Mouse (Mus musculus): ENCODE results near the gene Zfp738. TPM values are rescaled to one million over a fixed set of nuclear protein-coding genes. Genes with fewer than 3 reads are reported as not detected.
"Not testable (repeated sequence)": the region's sequence is repeated elsewhere in the genome, so short reads cannot be mapped to it uniquely, and the experiment has no call there.

Zfp738 gene
- 3.8 and 4.0 TPM in 2 replicates for polyA plus RNA-seq (2015; fragmentation: Nextera tagmentation; extraction: Ambion mirVana)

DNA sequence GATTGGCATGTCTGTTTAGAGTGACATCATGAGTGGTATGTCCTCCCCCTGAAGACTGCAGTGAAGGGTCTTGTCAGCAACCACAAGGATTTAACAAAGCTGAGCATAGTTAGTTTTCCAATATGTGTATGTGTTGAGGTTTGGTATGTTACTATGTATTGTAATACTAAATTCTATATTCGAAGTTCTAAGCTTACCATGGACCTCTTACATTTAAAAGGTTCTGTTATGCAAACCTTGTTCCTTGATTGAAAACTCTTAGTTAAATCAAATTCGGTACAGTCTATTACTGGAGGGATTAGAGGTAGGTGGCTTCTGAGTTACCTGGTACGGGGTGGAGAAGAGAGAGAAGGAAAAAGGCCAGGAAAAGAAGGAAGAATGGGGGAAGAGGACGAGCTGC is at the start of gene Zfp738:
Gene Zfp738 (minus strand): TSS at position 101 of the 400 bp plus-strand sequence.
- Histone ChIP-seq H3K4me3 (ENCODE audit: low read depth, low read length) (no peak within 1 kb of the TSS), H3K4me1 (replicated peaks; ENCODE audit: control insufficient read depth, insufficient read depth) (no peaks in the 10 kb centered on the region), H3K27ac (replicated peaks) (no peak within 1 kb of the TSS), H3K27me3 (ENCODE audit: control insufficient read depth, insufficient read depth, low read length) (no peaks in the 10 kb centered on the region), H3K9ac (ENCODE audit: low read length) (no peak within 1 kb of the TSS), H3K9me3 (ENCODE audit: control insufficient read depth, low read length) (no peaks in the 10 kb centered on the region), H3K36me3 (ENCODE audit: control insufficient read depth, insufficient read depth, low read length) (no peaks in the 10 kb centered on the region), H3K4me2 (replicated peaks; ENCODE audit: low read depth) (no peak within 1 kb of the TSS)
- ATAC-seq (ENCODE audit: low FRiP score, low TSS enrichment) (no peak), DNase-seq (ENCODE audit: low spot score) (no peak)
- TF ChIP-seq EP300 (optimal IDR thresholded peaks at IDR 0.05) (no peak), CTCF (IDR thresholded peaks at IDR 0.05; ENCODE audit: low read depth) (no peak)
- 83% methylated on average over 4 of the region's 4 CpGs for WGBS

DNA sequence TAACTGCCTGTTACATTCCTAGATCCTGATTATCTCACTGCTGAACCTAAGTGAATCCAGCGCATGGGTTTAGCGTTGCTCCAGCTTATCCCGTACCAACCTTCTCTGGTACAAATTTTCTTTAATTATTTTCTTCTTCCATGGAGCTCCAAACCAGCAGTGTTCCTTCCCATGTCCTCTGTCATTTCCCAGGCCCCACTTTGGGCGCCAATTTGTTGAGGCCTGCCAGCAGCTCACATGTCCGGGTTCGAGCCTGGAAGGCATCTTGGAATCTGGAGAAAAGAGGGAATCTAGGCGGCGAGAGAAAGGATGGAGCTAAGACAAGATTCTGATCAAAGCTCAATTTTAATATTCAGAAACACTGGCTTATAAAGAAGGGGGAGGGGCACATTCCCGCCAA is 47.5 kb upstream of the Zfp738 start:
- H3K36me3 ChIP-seq (ENCODE audit: control insufficient read depth, insufficient read depth, low read length); H3K4me1 ChIP-seq (replicated peaks; ENCODE audit: control insufficient read depth, insufficient read depth); DNase-seq (ENCODE audit: low spot score); H3K9ac ChIP-seq (ENCODE audit: low read length); H3K4me3 ChIP-seq (ENCODE audit: low read depth, low read length); ATAC-seq (ENCODE audit: low FRiP score, low TSS enrichment); H3K4me2 ChIP-seq (replicated peaks; ENCODE audit: low read depth); H3K27ac ChIP-seq (replicated peaks); H3K9me3 ChIP-seq (ENCODE audit: control insufficient read depth, low read length); H3K27me3 ChIP-seq (ENCODE audit: control insufficient read depth, insufficient read depth, low read length): not testable (repeated sequence)
- 91% methylated on average over 9 of the region's 9 CpGs for WGBS

- peak; percentile 92 for ATAC-seq (ENCODE audit: low FRiP score, low TSS enrichment)
- peak; percentile 72 for TF ChIP-seq CTCF (IDR thresholded peaks at IDR 0.05; ENCODE audit: low read depth)
- Histone ChIP-seq H3K9ac (ENCODE audit: low read length) (peak overlapping the region; percentile 71; the same call in 1 of the 2 replicates), H3K4me2 (replicated peaks; ENCODE audit: low read depth) (peak overlapping the region; percentile 60), H3K4me3 (ENCODE audit: low read depth, low read length) (peak overlapping the region; percentile 60)
- DNase-seq (ENCODE audit: low spot score) = peak; percentile 61
- H3K27ac ChIP-seq (replicated peaks); H3K9me3 ChIP-seq (ENCODE audit: control insufficient read depth, low read length); H3K36me3 ChIP-seq (ENCODE audit: control insufficient read depth, insufficient read depth, low read length); H3K27me3 ChIP-seq (ENCODE audit: control insufficient read depth, insufficient read depth, low read length); H3K4me1 ChIP-seq (replicated peaks; ENCODE audit: control insufficient read depth, insufficient read depth): not testable (repeated sequence)
- WGBS = 28% methylated on average over 4 of the region's 4 CpGs
These were observed 42.6 kb upstream of the Zfp738 start for GRCm38 (mm10) chr13:67729441-67729840.

DNA sequence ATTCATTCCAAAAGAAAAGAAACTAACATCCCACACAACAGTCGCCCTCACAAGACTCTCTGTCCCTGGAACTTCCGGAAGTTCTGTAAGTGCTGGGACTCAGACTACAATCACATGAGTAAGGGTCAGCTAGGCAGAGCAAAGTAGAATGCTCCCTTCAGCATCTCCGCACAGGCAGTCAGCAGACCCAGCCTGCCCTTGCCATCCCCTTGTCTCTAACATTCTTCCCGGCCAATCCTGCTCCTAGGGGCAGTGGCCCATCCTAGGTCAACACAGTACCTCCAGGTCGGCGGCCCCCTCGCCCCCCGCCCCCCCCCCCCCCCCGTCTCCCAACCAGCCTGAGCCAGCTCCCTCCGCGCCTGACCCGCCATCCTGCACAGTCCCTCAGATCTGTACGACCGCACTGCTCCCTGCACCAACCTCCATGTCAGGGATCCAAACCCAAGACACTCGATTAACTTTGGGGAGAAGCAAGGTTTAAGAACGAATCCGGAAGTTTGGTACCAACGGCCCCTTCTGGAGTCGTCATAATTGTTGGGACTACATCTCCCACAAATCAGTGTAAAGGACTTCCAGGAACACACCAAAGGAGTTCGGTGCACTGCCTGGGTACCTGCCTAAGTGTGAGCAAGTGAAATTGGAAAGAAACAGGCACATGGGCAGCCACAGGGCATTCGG is 41.9 kb upstream of the Zfp738 start, which contains the start of gene Zfp65:
Gene Zfp65 (minus strand): TSS at position 533 of the 678 bp plus-strand sequence.
- no peaks in the 10 kb centered on the region for H3K36me3 ChIP-seq (ENCODE audit: control insufficient read depth, insufficient read depth, low read length)
- no peaks in the 10 kb centered on the region for H3K9me3 ChIP-seq (ENCODE audit: control insufficient read depth, low read length)
- peak within 1 kb of the TSS; percentile 25 for H3K27ac ChIP-seq (replicated peaks)
- no peak for TF ChIP-seq CTCF (IDR thresholded peaks at IDR 0.05; ENCODE audit: low read depth)
- no peak for TF ChIP-seq EP300 (optimal IDR thresholded peaks at IDR 0.05)
- DNase-seq (ENCODE audit: low spot score) (peak; percentile 61), ATAC-seq (ENCODE audit: low FRiP score, low TSS enrichment) (peak; percentile 91)
- peak within 1 kb of the TSS; percentile 60 for H3K4me3 ChIP-seq (ENCODE audit: low read depth, low read length)
- WGBS = 4% methylated on average over 17 of the region's 21 CpGs
- H3K4me2 ChIP-seq (replicated peaks; ENCODE audit: low read depth) = peak within 1 kb of the TSS; percentile 60
- H3K4me1 ChIP-seq (replicated peaks; ENCODE audit: control insufficient read depth, insufficient read depth) = no peaks in the 10 kb centered on the region
- peak within 1 kb of the TSS; percentile 71 for H3K9ac ChIP-seq (ENCODE audit: low read length)
- H3K27me3 ChIP-seq (ENCODE audit: control insufficient read depth, insufficient read depth, low read length) = no peaks in the 10 kb centered on the region

DNA sequence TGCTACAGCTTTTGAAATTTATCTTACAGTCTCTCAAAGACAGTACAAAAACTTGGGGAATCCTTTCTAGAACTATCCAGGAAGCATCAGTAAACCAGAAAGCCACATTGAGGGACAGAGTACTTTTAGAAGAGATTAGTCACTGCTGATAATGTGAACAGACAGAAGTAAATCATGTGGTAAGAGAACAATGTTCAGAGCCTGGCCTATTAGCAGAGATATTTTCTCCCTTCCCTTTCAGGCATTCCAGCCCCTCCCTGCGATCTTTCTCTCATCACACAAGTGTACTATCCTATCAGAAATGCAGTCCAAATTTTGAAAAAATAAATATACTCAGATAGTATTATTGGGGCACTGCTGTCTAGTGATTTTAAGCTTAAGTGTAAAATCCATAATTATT is 41.2 kb upstream of the Zfp738 start:
- Histone ChIP-seq H3K4me3 (ENCODE audit: low read depth, low read length) (peak overlapping the region; percentile 60), H3K36me3 (ENCODE audit: control insufficient read depth, insufficient read depth, low read length) (no peaks in the 10 kb centered on the region), H3K27me3 (ENCODE audit: control insufficient read depth, insufficient read depth, low read length) (no peaks in the 10 kb centered on the region), H3K9me3 (ENCODE audit: control insufficient read depth, low read length) (no peaks in the 10 kb centered on the region), H3K4me2 (replicated peaks; ENCODE audit: low read depth) (peak overlapping the region; percentile 60), H3K27ac (replicated peaks) (no peak overlapping the region), H3K4me1 (replicated peaks; ENCODE audit: control insufficient read depth, insufficient read depth) (no peaks in the 10 kb centered on the region), H3K9ac (ENCODE audit: low read length) (peak overlapping the region; percentile 71; the same call in 1 of the 2 replicates)
- no peak for DNase-seq (ENCODE audit: low spot score)
- no peak for ATAC-seq (ENCODE audit: low FRiP score, low TSS enrichment)
- 73% methylated on average over 1 of the region's 1 CpGs for WGBS
- TF ChIP-seq EP300 (optimal IDR thresholded peaks at IDR 0.05) (no peak), CTCF (IDR thresholded peaks at IDR 0.05; ENCODE audit: low read depth) (no peak)

GRCm38 (mm10) chr13:67725331-67725730 is 38.5 kb upstream of the Zfp738 start:
- not testable (repeated sequence) for H3K27me3 ChIP-seq (ENCODE audit: control insufficient read depth, insufficient read depth, low read length); H3K4me3 ChIP-seq (ENCODE audit: low read depth, low read length); H3K4me1 ChIP-seq (replicated peaks; ENCODE audit: control insufficient read depth, insufficient read depth); H3K9me3 ChIP-seq (ENCODE audit: control insufficient read depth, low read length); DNase-seq (ENCODE audit: low spot score); H3K4me2 ChIP-seq (replicated peaks; ENCODE audit: low read depth); H3K9ac ChIP-seq (ENCODE audit: low read length); H3K36me3 ChIP-seq (ENCODE audit: control insufficient read depth, insufficient read depth, low read length); ATAC-seq (ENCODE audit: low FRiP score, low TSS enrichment); H3K27ac ChIP-seq (replicated peaks)
- 66% methylated on average over 2 of the region's 2 CpGs for WGBS
